Mouse (Mus musculus) kidney, postnatal 0 days (tissue): ENCODE measurements around the gene Mvp. TPM values are rescaled to one million over a fixed set of nuclear protein-coding genes. Genes with fewer than 3 reads are reported as not detected.

Experiments used
- ATAC-seq: fragments of 200-750 bp; cut with Nextera tagmentation; replicated peaks from 2 replicates; pipeline ENCODE4 v1.8.0; 2017; ENCODE audit warnings: low read depth, moderate number of reproducible peaks, moderate TSS enrichment, moderate library complexity; ENCODE audit not compliant: low FRiP score
- DNase-seq: peaks from one replicate; pipeline ENCODE4 v3.0.0-alpha.2; 2016; ENCODE audit warnings: low spot score
- H3K27ac ChIP-seq: fragments of 300-500 bp; sonication (generic); 2 replicates; pipeline ENCODE4 v1.5.1; 2014; ENCODE audit warnings: mild to moderate bottlenecking
- H3K27me3 ChIP-seq: fragments of 300-500 bp; sonication (generic); 2 replicates; pipeline ENCODE4 v1.6.1; 2014; ENCODE audit warnings: low read length, mixed read lengths; ENCODE audit not compliant: insufficient read depth
- H3K36me3 ChIP-seq: fragments of 300-500 bp; sonication (generic); 2 replicates; pipeline ENCODE4 v1.6.1; 2014; ENCODE audit warnings: low read length, mixed read lengths; ENCODE audit not compliant: insufficient read depth
- H3K4me1 ChIP-seq: fragments of 300-500 bp; sonication (generic); replicated peaks from 2 replicates; pipeline ENCODE4 v1.6.1; 2014; ENCODE audit warnings: antibody characterized with exemption, low read length, mixed read lengths; ENCODE audit not compliant: insufficient read depth
- H3K4me2 ChIP-seq: fragments of 300-500 bp; sonication (generic); 2 replicates; pipeline ENCODE4 v1.6.1; 2014; ENCODE audit warnings: mild to moderate bottlenecking, low read length, moderate library complexity, mixed read lengths
- H3K4me3 ChIP-seq: fragments of 300-500 bp; sonication (generic); replicated peaks from 2 replicates; pipeline ENCODE4 v1.5.1; 2014; ENCODE audit warnings: low read depth, low read length
- H3K9ac ChIP-seq: fragments of 300-500 bp; sonication (generic); 2 replicates; pipeline ENCODE4 v1.6.1; 2014; ENCODE audit warnings: low read depth, low read length
- H3K9me3 ChIP-seq: fragments of 300-500 bp; sonication (generic); replicated peaks from 2 replicates; pipeline ENCODE4 v1.6.1; 2016; ENCODE audit warnings: low read length, inconsistent platforms, mixed read lengths
- CTCF ChIP-seq: IDR thresholded peaks from 2 replicates; pipeline ENCODE4 v1.5.1; 2016; ENCODE audit warnings: antibody characterized with exemption, low read depth, mild to moderate bottlenecking, moderate library complexity
- WGBS: fragments of 180-500 bp; shearing (Covaris S2); extraction: QIAGEN DNeasy Blood & Tissue Kit; methylation state at CpG from one replicate; pipeline ENCODE4 v1.1.7; 2014; 5-methylcytosine and 5-hydroxymethylcytosine counted together
- polyA plus RNA-seq: library from polyadenylated mRNA; unstranded; fragments of >200 nt; fragmentation: Nextera tagmentation; extraction: Ambion mirVana; gene quantifications from 2 replicates; pipeline ENCODE4 v1.2.1, GENCODE M21; 2015

The Mvp gene
- polyA plus RNA-seq, 1 experiment from 2014 or later: 27.5 TPM

DNA sequence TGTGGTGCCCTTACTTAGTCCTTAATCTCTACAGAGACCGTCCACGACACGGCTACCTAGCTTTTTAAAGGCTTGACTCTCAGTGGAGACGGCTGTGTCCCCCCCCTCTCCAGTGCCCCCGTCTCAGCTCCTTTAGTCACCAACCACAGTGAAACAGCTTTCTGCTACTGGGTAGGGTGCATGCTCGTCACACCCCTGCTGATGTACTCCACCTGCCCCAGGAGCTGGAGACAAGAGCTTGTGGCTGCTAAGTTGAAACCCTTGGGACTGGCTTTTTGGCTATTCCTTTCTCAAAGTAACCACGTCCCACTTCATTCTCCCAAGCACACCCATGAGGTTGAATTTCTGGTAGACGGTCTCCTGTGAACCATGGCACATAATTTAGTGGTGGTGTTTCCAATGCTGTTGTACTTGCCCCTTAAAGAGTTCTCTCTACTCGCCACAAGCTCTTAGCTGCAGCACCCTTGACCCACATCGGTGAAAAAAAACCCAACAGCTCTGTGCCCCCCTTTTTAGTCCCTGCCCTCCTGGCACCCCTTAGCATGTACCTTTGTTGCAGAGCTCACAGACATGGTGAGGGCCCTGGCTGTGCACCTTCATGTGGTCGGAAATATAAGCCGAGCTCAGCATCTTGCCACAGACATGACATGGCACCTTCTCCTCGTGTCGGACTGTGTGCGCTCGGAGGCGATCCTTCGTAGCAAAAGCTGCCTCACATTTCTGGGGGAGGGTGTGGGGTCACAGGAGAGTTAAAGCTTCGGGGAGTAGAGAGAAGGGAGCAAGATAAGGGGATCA, 9.7 kb upstream of the Mvp start:
- ATAC-seq (no peak), DNase-seq (no peak)
- Histone ChIP-seq H3K9ac (peak overlapping the region; percentile 94), H3K4me1 (peaks cover 37% of the 10 kb centered on the region), H3K4me3 (peak overlapping the region; percentile 78), H3K9me3 (no peaks in the 10 kb centered on the region), H3K4me2 (peak overlapping the region; percentile 95), H3K27ac (peak overlapping the region; percentile 99), H3K27me3 (no peaks in the 10 kb centered on the region), H3K36me3 (0 out of 2 replicates have a peak, but pooled peaks cover 15% of the 10 kb centered on the region)
- 16% methylated on average over 19 of the region's 19 CpGs for WGBS
- no peak for TF ChIP-seq CTCF

DNA sequence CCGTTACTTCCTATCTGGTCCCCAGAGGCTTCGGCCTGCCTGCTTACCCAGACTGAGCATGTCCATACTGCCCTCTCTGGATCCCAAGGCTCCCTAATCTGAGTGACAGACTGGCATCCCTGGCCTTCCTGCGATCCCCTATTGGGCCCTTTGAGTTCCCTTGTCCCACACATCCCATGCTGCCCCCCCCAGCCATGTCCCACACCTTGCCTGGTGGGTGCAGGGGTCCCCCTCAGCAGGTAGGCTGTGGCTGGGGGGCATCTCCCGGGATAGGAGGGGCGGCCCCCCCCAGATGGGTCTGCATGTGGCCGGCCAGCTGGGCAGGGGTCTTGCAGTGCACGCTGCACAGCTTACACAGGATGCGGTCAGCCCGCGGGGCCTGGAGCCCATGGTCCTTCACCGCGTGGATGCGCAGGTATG, 8.9 kb upstream of the Mvp start:
- H3K27ac ChIP-seq: no peak overlapping the region
- 0 out of 2 replicates have a peak overlapping the region, but pooled peaks have one; percentile 23 for H3K9ac ChIP-seq
- 75% methylated on average over 13 of the region's 13 CpGs for WGBS
- H3K36me3 ChIP-seq: 0 out of 2 replicates have a peak, but pooled peaks cover 15% of the 10 kb centered on the region
- ATAC-seq (no peak), DNase-seq (no peak)
- peak overlapping the region; percentile 95 for H3K4me2 ChIP-seq
- H3K9me3 ChIP-seq: no peaks in the 10 kb centered on the region
- H3K4me3 ChIP-seq: no peak overlapping the region
- TF ChIP-seq CTCF: no peak
- no peaks in the 10 kb centered on the region for H3K27me3 ChIP-seq
- H3K4me1 ChIP-seq: peaks cover 39% of the 10 kb centered on the region

- Histone ChIP-seq H3K27ac (no peak overlapping the region), H3K4me3 (no peak overlapping the region), H3K9me3 (no peaks in the 10 kb centered on the region), H3K4me1 (peaks cover 45% of the 10 kb centered on the region), H3K36me3 (0 out of 2 replicates have a peak, but pooled peaks cover 15% of the 10 kb centered on the region), H3K27me3 (no peaks in the 10 kb centered on the region), H3K9ac (no peak overlapping the region), H3K4me2 (peak overlapping the region; percentile 95; the same call in 1 of the 2 replicates)
- no peak for ATAC-seq
- WGBS: 70% methylated on average over 6 of the region's 7 CpGs
- DNase-seq: no peak
- TF ChIP-seq CTCF: no peak
Observed at GRCm38 (mm10) chr7:127022528-127023271, 8.3 kb upstream of the Mvp start.

GRCm38 (mm10) chr7:127021563-127022527, 7.4 kb upstream of the Mvp start:
- 0 out of 2 replicates have a peak, but pooled peaks cover 15% of the 10 kb centered on the region for H3K36me3 ChIP-seq

DNA sequence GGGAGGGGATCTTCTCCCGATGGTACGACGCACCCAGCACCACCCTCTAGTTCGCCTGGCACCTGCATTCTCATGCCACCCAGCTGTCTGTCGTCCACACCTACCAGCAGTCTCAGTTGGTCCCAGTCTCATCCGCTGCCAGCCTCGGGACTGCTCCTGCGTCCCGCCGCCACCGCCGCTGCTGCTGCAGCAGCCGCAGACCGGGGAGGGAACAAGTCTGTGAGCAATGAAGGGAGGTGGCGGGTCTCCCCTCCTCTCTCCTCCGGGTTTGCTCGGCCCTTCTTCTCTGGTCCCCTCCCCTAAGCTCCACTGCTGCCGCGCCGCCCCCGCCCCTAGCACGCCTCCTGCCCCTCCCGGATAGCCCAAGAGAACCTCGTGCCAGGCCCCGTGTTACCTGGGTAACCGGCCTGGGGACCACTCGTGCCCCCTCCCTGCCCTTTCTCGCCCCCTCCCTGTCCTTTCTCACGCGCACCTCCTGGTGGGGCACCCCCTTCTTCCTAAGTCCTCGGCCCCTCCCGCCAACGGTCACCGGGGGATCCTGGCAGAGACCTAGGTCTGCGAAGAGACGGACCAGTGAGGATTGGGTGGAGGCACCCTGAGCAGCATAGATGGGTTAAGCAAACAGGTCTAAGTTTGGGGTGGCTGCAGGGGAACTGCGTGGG, 6.6 kb upstream of the Mvp start, which contains the start of the genes Gm42742 and Prrt2:
Gene Gm42742, minus strand, starts transcription at position 197 of the 662 bp plus-strand sequence.
Gene Prrt2, minus strand, starts transcription at position 311 of the 662 bp plus-strand sequence.
- 2% methylated on average over 33 of the region's 37 CpGs for WGBS
- Histone ChIP-seq H3K9me3 (no peaks in the 10 kb centered on the region), H3K4me1 (peaks cover 46% of the 10 kb centered on the region), H3K4me2 (peak within 1 kb of the TSS; percentile 85), H3K9ac (peak within 1 kb of the TSS; percentile 60), H3K27me3 (no peaks in the 10 kb centered on the region), H3K4me3 (peak within 1 kb of the TSS; percentile 43), H3K27ac (peak within 1 kb of the TSS; percentile 57), H3K36me3 (0 out of 2 replicates have a peak, but pooled peaks cover 15% of the 10 kb centered on the region)
- ATAC-seq (no peak), DNase-seq (peak; percentile 88)
- TF ChIP-seq CTCF: no peak

More at GRCm38 (mm10) chr7:127021563-127022527, 7.4 kb upstream of the Mvp start:
- peak overlapping the region; percentile 57; the same call in 1 of the 2 replicates for H3K27ac ChIP-seq
- H3K4me1 ChIP-seq: peaks cover 46% of the 10 kb centered on the region
- DNase-seq (peak; percentile 41), ATAC-seq (no peak)
- 53% methylated on average over 5 of the region's 5 CpGs for WGBS
- H3K4me2 ChIP-seq: peak overlapping the region; percentile 85
- H3K9ac ChIP-seq: peak overlapping the region; percentile 60
- H3K4me3 ChIP-seq: peak overlapping the region; percentile 43
- no peaks in the 10 kb centered on the region for H3K27me3 ChIP-seq
- no peaks in the 10 kb centered on the region for H3K9me3 ChIP-seq
- TF ChIP-seq CTCF: no peak
